Mouse (Mus musculus): ENCODE results near the gene Aacs. TPM values are rescaled to one million over a fixed set of nuclear protein-coding genes. Genes with fewer than 3 reads are reported as not detected.

Aacs gene
- polyA plus RNA-seq, 1 experiment from 2014 or later = 41.4 TPM

- no peak for TF ChIP-seq EP300 (optimal IDR thresholded peaks at IDR 0.05)
- no peak for TF ChIP-seq CTCF (IDR thresholded peaks at IDR 0.05; ENCODE audit: low read depth)
- Histone ChIP-seq H3K9me3 (ENCODE audit: control insufficient read depth, low read length) (no peaks in the 10 kb centered on the region), H3K4me3 (ENCODE audit: low read depth, low read length) (no peak overlapping the region), H3K27ac (replicated peaks) (no peak overlapping the region), H3K27me3 (ENCODE audit: control insufficient read depth, insufficient read depth, low read length) (no peaks in the 10 kb centered on the region), H3K9ac (ENCODE audit: low read length) (no peak overlapping the region), H3K4me1 (replicated peaks; ENCODE audit: control insufficient read depth, insufficient read depth) (no peaks in the 10 kb centered on the region), H3K36me3 (ENCODE audit: control insufficient read depth, insufficient read depth, low read length) (no peaks in the 10 kb centered on the region), H3K4me2 (replicated peaks; ENCODE audit: low read depth) (no peak overlapping the region)
- ATAC-seq (ENCODE audit: low FRiP score, low TSS enrichment) (no peak), DNase-seq (ENCODE audit: low spot score) (no peak)
- WGBS = 29% methylated on average over 11 of the region's 11 CpGs
These were observed 74.3 kb downstream of the Aacs start for GRCm38 (mm10) chr5:125549750-125550489.

GRCm38 (mm10) chr5:125555732-125556131 lies 80.1 kb downstream of the Aacs start:
- no peaks in the 10 kb centered on the region for H3K36me3 ChIP-seq (ENCODE audit: control insufficient read depth, insufficient read depth, low read length)
- no peaks in the 10 kb centered on the region for H3K9me3 ChIP-seq (ENCODE audit: control insufficient read depth, low read length)
- no peaks in the 10 kb centered on the region for H3K4me1 ChIP-seq (replicated peaks; ENCODE audit: control insufficient read depth, insufficient read depth)
- H3K27ac ChIP-seq (replicated peaks) = no peak overlapping the region
- no peak overlapping the region for H3K9ac ChIP-seq (ENCODE audit: low read length)
- ATAC-seq (ENCODE audit: low FRiP score, low TSS enrichment) (no peak), DNase-seq (ENCODE audit: low spot score) (no peak)
- no peak overlapping the region for H3K4me3 ChIP-seq (ENCODE audit: low read depth, low read length)
- TF ChIP-seq EP300 (optimal IDR thresholded peaks at IDR 0.05) (no peak), CTCF (IDR thresholded peaks at IDR 0.05; ENCODE audit: low read depth) (no peak)
- no peaks in the 10 kb centered on the region for H3K27me3 ChIP-seq (ENCODE audit: control insufficient read depth, insufficient read depth, low read length)
- 58% methylated on average over 5 of the region's 5 CpGs for WGBS
- no peak overlapping the region for H3K4me2 ChIP-seq (replicated peaks; ENCODE audit: low read depth)

GRCm38 (mm10) chr5:125563492-125563891 lies 87.9 kb downstream of the Aacs start:
- Histone ChIP-seq H3K9ac (ENCODE audit: low read length) (no peak overlapping the region), H3K4me3 (ENCODE audit: low read depth, low read length) (no peak overlapping the region), H3K4me2 (replicated peaks; ENCODE audit: low read depth) (no peak overlapping the region), H3K9me3 (ENCODE audit: control insufficient read depth, low read length) (peaks cover 4% of the 10 kb centered on the region), H3K4me1 (replicated peaks; ENCODE audit: control insufficient read depth, insufficient read depth) (no peaks in the 10 kb centered on the region), H3K36me3 (ENCODE audit: control insufficient read depth, insufficient read depth, low read length) (no peaks in the 10 kb centered on the region), H3K27ac (replicated peaks) (no peak overlapping the region), H3K27me3 (ENCODE audit: control insufficient read depth, insufficient read depth, low read length) (no peaks in the 10 kb centered on the region)
- ATAC-seq (ENCODE audit: low FRiP score, low TSS enrichment) (no peak), DNase-seq (ENCODE audit: low spot score) (no peak)
- 41% methylated on average over 6 of the region's 6 CpGs for WGBS
- TF ChIP-seq EP300 (optimal IDR thresholded peaks at IDR 0.05) (no peak), CTCF (IDR thresholded peaks at IDR 0.05; ENCODE audit: low read depth) (no peak)

- no peak overlapping the region for H3K4me2 ChIP-seq (replicated peaks; ENCODE audit: low read depth)
- TF ChIP-seq EP300 (optimal IDR thresholded peaks at IDR 0.05) (no peak), CTCF (IDR thresholded peaks at IDR 0.05; ENCODE audit: low read depth) (no peak)
- no peak overlapping the region for H3K27ac ChIP-seq (replicated peaks)
- H3K36me3 ChIP-seq (ENCODE audit: control insufficient read depth, insufficient read depth, low read length) = no peaks in the 10 kb centered on the region
- peaks cover 4% of the 10 kb centered on the region for H3K9me3 ChIP-seq (ENCODE audit: control insufficient read depth, low read length)
- no peak overlapping the region for H3K4me3 ChIP-seq (ENCODE audit: low read depth, low read length)
- DNase-seq (ENCODE audit: low spot score) = no peak
- no peak for ATAC-seq (ENCODE audit: low FRiP score, low TSS enrichment)
- 81% methylated on average over 11 of the region's 11 CpGs for WGBS
- no peak overlapping the region for H3K9ac ChIP-seq (ENCODE audit: low read length)
- no peaks in the 10 kb centered on the region for H3K27me3 ChIP-seq (ENCODE audit: control insufficient read depth, insufficient read depth, low read length)
- no peaks in the 10 kb centered on the region for H3K4me1 ChIP-seq (replicated peaks; ENCODE audit: control insufficient read depth, insufficient read depth)
These were observed 90.1 kb downstream of the Aacs start for GRCm38 (mm10) chr5:125565725-125566124.

Small RNA genes lying within 50 kb of the gene (microRNA-seq; reads per million reads assigned to microRNA genes)
- not detected for gene Gm27551

Other genes starting within 250 kb of the Aacs start
- 30.1 and 31.8 TPM in 2 replicates for gene Scarb1, start 134.7 kb upstream of the Aacs start, polyA plus RNA-seq (2015; fragmentation: Nextera tagmentation; extraction: Ambion mirVana)
- gene Gm10382, start 86.5 kb upstream of the Aacs start, polyA plus RNA-seq (2015; fragmentation: Nextera tagmentation; extraction: Ambion mirVana) = 0.51 and 0.56 TPM in 2 replicates
- 537 and 549 TPM in 2 replicates for gene Ubc, start 85.6 kb upstream of the Aacs start, polyA plus RNA-seq (2015; fragmentation: Nextera tagmentation; extraction: Ambion mirVana)
- gene Dhx37, start 41.7 kb upstream of the Aacs start, polyA plus RNA-seq (2015; fragmentation: Nextera tagmentation; extraction: Ambion mirVana) = 3.3 and 4.5 TPM in 2 replicates
- gene Bri3bp, start 34.2 kb upstream of the Aacs start, polyA plus RNA-seq (2015; fragmentation: Nextera tagmentation; extraction: Ambion mirVana) = 25.3 and 27.9 TPM in 2 replicates
- 0.21 and 0.30 TPM in 2 replicates for gene Tmem132b, start 56.0 kb downstream of the Aacs start, polyA plus RNA-seq (2015; fragmentation: Nextera tagmentation; extraction: Ambion mirVana)